Mouse (Mus musculus): ENCODE measurements around the gene Phf19.

- TF ChIP-seq HCFC1 (IDR thresholded peaks at IDR 0.05; ENCODE audit: borderline replicate concordance, insufficient read depth, low read length) (no peak), ZNF384 (IDR thresholded peaks at IDR 0.05; ENCODE audit: low read depth, low read length) (no peak), CHD2 (IDR thresholded peaks at IDR 0.05; ENCODE audit: low read depth, low read length) (no peak), MAFK (IDR thresholded peaks at IDR 0.05; ENCODE audit: insufficient read depth, low read depth, low read length) (no peak), ZC3H11A (IDR thresholded peaks at IDR 0.05; ENCODE audit: borderline replicate concordance, low read depth, low read length) (no peak)
These were observed 1.2 kb downstream of the Phf19 start for GRCm38 (mm10) chr2:34912613-34913012.

Measured in ES-E14 (cell line).